7 mouse cellular contexts compared by ENCODE assay signal in genomic region chr6:143373686-143374273, GRCm38 (mm10).
DNase-seq lines count a peak whose midpoint lies in the region; ATAC-seq lines count a peak whose summit lies in the region.

No protein-coding gene starts in this region.

- ATAC-seq in hematopoietic stem cell, adult 5-6 weeks (replicated peaks in 1 of 2; ENCODE audit: insufficient read depth in 1 of 2, low FRiP score in 2 of 2, low TSS enrichment in 1 of 2, low read depth in 1 of 2, poor library complexity in 2 of 2, severe bottlenecking in 2 of 2), result peak; percentile 88 to 94

- DNase-seq in R1 (ENCODE audit: low read depth, low spot score), result peak; percentile 68
- peak; percentile 21 for DNase-seq in c-Kit-negative CD71-positive TER-119-positive erythroid progenitor cells, embryonic 14.5 days (ENCODE audit: low read depth, low spot score)
- DNase-seq in fibroblast of lung, adult 2 months (ENCODE audit: low read depth), result peak; percentile 7
- peak; percentile 45 for DNase-seq in layer of hippocampus, adult 9-11 months
- DNase-seq in lung, postnatal 25 days (ENCODE audit: low spot score), result peak; percentile 77
- peak; percentile 8 to 16 for DNase-seq in right cerebral cortex, postnatal 36 days (ENCODE audit: low spot score in 2 of 2)

Comparison
In these comparisons a context has a peak if more than half of its experiments do, and no peak if none do; other contexts are left out.
1. Peak in every context shown above with its lines: DNase-seq and ATAC-seq.
2. DNase-seq: peak in every context shown above with its lines; median percentile 77 in lung, postnatal 25 days; 68 in R1; 45 in layer of hippocampus, adult 9-11 months; 21 in c-Kit-negative CD71-positive TER-119-positive erythroid progenitor cells, embryonic 14.5 days; 12 in right cerebral cortex, postnatal 36 days; 7 in fibroblast of lung, adult 2 months.